Mouse (Mus musculus) adrenal gland, postnatal 25 days (tissue): Measurements from ENCODE around the gene Dgkq. TPM values are rescaled to one million over a fixed set of nuclear protein-coding genes. Genes with fewer than 3 reads are reported as not detected.

Source experiments
- DNase-seq: peaks from one replicate; pipeline ENCODE4 v3.0.0; 2021; ENCODE audit warnings: mixed read lengths
- total RNA-seq: library from RNA; stranded (reverse); gene quantifications from 2 replicates; pipeline ENCODE4 v1.2.3, GENCODE M21; 2021

The Dgkq gene
- total RNA-seq, 1 experiment from 2014 or later = 22.7 TPM

- no peak for DNase-seq
These were observed 69.5 kb downstream of the Dgkq start for GRCm38 (mm10) chr5:108599923-108600322.

Other genes starting within 250 kb of the Dgkq start
- 347 and 535 TPM in 2 replicates for gene Atp5k, start 235.2 kb downstream of the Dgkq start, total RNA-seq
- 1.1 TPM in 2 replicates for gene Mfsd7a, start 220.8 kb downstream of the Dgkq start, total RNA-seq
- 40.3 and 55.4 TPM in 2 replicates for gene Pcgf3, start 208.4 kb downstream of the Dgkq start, total RNA-seq
- gene Cplx1, start 119.6 kb downstream of the Dgkq start, total RNA-seq = 1.8 and 3.0 TPM in 2 replicates
- gene Gak, start 39.9 kb downstream of the Dgkq start, total RNA-seq = 86.7 and 95.7 TPM in 2 replicates
- 28.5 and 37.2 TPM in 2 replicates for gene Tmem175, start 39.9 kb downstream of the Dgkq start, total RNA-seq
- gene Idua, start 9.3 kb downstream of the Dgkq start, total RNA-seq = 17.2 and 19.1 TPM in 2 replicates
- gene Slc26a1, start 5.9 kb upstream of the Dgkq start, total RNA-seq = 0.15 and 1.1 TPM in 2 replicates
- gene Fgfrl1, start 22.7 kb upstream of the Dgkq start, total RNA-seq = 24.6 and 32.3 TPM in 2 replicates
- not detected in 2 replicates for gene Rnf212, start 105.3 kb upstream of the Dgkq start, total RNA-seq
- not detected in 2 replicates for gene Tmed11, start 125.7 kb upstream of the Dgkq start, total RNA-seq
- gene Vmn2r8, start 139.2 kb upstream of the Dgkq start, total RNA-seq = not detected in 2 replicates
- not detected in 2 replicates for gene Vmn2r9, start 182.9 kb upstream of the Dgkq start, total RNA-seq